Mouse (Mus musculus) hindbrain, embryonic 15.5 days (tissue): ENCODE measurements around the gene Abhd18. TPM values are rescaled to one million over a fixed set of nuclear protein-coding genes. Genes with fewer than 3 reads are reported as not detected.
"Not testable (repeated sequence)": the region's sequence is repeated elsewhere in the genome, so short reads cannot be mapped to it uniquely, and the experiment has no call there.

Experiments used
- ATAC-seq: fragments of 200-750 bp; cut with Nextera tagmentation; 2 replicates; pipeline ENCODE4 v1.8.0; 2017; ENCODE audit warnings: low read depth, moderate number of reproducible peaks, moderate TSS enrichment; ENCODE audit not compliant: low FRiP score
- H3K27ac ChIP-seq: fragments of 300-500 bp; sonication (generic); replicated peaks from 2 replicates; pipeline ENCODE4 v1.5.1; 2015; ENCODE audit warnings: mild to moderate bottlenecking, inconsistent platforms
- H3K27me3 ChIP-seq: fragments of 300-500 bp; sonication (generic); 2 replicates; pipeline ENCODE4 v1.6.1; 2015; ENCODE audit warnings: control low read depth, inconsistent platforms
- H3K36me3 ChIP-seq: fragments of 300-500 bp; sonication (generic); 2 replicates; pipeline ENCODE4 v1.6.1; 2015; ENCODE audit warnings: control low read depth, inconsistent platforms
- H3K4me1 ChIP-seq: fragments of 300-500 bp; sonication (generic); replicated peaks from 2 replicates; pipeline ENCODE4 v1.6.1; 2015; ENCODE audit warnings: control low read depth, inconsistent platforms
- H3K4me2 ChIP-seq: fragments of 300-500 bp; sonication (generic); 2 replicates; pipeline ENCODE4 v1.6.1; 2015; ENCODE audit warnings: moderate library complexity, mild to moderate bottlenecking, inconsistent platforms
- H3K4me3 ChIP-seq: fragments of 300-500 bp; sonication (generic); 2 replicates; pipeline ENCODE4 v1.5.1; 2015; ENCODE audit warnings: mild to moderate bottlenecking, inconsistent platforms
- H3K9ac ChIP-seq: fragments of 300-500 bp; sonication (generic); 2 replicates; pipeline ENCODE4 v1.6.1; 2015; ENCODE audit warnings: inconsistent platforms
- H3K9me3 ChIP-seq: fragments of 300-500 bp; sonication (generic); 2 replicates; pipeline ENCODE4 v1.6.1; 2016; ENCODE audit warnings: control low read depth, inconsistent platforms
- WGBS: fragments of 180-500 bp; shearing (Covaris S2); methylation state at CpG from one replicate; pipeline ENCODE4 v1.1.7; 2015; 5-methylcytosine and 5-hydroxymethylcytosine counted together
- polyA plus RNA-seq: library from polyadenylated mRNA; unstranded; fragments of >200 nt; fragmentation: Nextera tagmentation; extraction: Ambion mirVana; gene quantifications from 2 replicates; pipeline ENCODE4 v1.2.1, GENCODE M21; 2015

Gene Abhd18
- polyA plus RNA-seq, 1 experiment from 2014 or later, result 11.4 TPM

DNA sequence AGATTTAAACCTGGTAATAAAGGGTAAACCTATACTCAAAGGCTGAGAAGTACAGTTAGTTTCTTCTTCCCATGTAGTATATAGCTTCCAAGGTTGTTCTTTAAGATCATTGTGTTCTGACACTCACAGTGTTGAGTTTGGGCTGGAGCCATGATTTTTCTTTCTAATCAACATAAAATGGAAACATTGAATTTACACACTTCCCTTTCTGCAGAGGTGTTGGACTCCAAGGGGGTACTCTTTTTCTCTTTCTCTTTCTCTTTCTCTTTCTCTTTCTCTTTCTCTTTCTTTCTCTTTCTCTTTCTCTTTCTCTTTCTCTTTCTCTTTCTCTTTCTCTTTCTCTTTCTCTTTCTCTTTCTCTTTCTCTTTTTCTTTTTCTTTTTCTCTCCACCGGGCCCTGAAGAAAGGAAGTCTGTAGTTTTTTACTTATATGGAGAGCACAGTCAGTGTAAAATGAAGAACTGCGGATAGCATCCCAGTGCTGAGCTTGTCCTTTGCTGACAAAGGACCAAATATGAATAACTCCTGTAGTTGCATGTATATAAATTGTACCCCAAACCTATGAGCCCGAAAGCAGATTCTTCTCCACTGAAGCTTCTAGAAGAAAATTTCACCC, 6.5 kb downstream of the Abhd18 start:
- H3K27ac ChIP-seq, H3K4me2 ChIP-seq, H3K36me3 ChIP-seq, H3K4me3 ChIP-seq, H3K4me1 ChIP-seq, H3K9me3 ChIP-seq, ATAC-seq, H3K9ac ChIP-seq, H3K27me3 ChIP-seq: not testable (repeated sequence)
- WGBS, result 95% methylated on average over 3 of the region's 3 CpGs

DNA sequence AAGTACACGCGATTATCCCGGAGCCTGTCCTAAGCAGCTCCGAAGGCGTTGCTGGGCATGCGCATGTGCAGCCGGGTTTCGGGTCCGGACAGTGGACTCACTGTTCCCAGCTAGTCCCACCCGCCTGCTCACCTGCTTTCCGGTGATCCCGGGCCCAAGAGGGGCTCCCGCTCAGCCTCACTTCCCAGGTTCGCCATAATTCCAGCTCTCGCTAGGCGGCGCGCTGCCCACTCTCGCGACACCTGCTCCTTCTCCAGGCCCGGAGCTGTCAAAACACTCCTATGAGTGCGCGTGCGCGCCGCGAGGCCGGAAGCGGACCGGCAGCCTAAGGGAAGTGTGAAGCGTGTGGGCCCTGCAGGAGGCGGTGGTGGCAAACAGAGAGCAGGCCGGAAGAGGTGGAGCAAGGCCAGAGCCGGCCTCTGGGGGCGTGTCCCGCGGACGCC, 47.1 kb downstream of the Abhd18 start:
- peak overlapping the region; percentile 73 for H3K4me2 ChIP-seq
- H3K9me3 ChIP-seq, H3K27me3 ChIP-seq, H3K36me3 ChIP-seq: not testable (repeated sequence)
- peaks cover 12% of the 10 kb centered on the region for H3K4me1 ChIP-seq
- peak overlapping the region; percentile 70 for H3K4me3 ChIP-seq
- under 1% methylated on average over 35 of the region's 38 CpGs for WGBS
- peak overlapping the region; percentile 70 for H3K27ac ChIP-seq
- H3K9ac ChIP-seq, result peak overlapping the region; percentile 48
- peak; percentile 100 for ATAC-seq

DNA sequence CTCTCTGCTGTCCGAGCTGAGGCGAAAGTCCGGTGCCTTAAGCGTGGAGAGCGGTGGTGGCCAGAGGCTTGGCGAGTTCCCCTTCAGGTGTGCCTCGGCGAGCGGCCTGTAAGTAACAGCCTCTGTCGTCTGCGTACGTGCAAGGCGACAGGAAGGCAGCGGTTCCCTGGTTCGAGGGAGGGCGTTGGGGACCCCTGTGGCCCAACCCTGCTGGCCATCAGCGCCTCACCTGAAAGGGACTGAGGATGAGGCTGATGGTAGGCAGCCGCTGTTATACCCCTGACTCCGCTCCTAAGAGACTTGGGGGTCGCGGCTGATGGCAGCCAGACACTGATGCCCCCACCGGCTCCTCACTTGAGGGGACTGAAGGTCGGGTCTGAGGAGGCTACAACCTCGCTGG, 47.6 kb downstream of the Abhd18 start:
- peak overlapping the region; percentile 76 for H3K9ac ChIP-seq
- WGBS, result under 1% methylated on average over 21 of the region's 24 CpGs
- H3K27ac ChIP-seq, result peak overlapping the region; percentile 75
- not testable (repeated sequence) for H3K9me3 ChIP-seq, H3K27me3 ChIP-seq, H3K36me3 ChIP-seq, ATAC-seq
- H3K4me3 ChIP-seq, result peak overlapping the region; percentile 70
- H3K4me1 ChIP-seq, result peaks cover 12% of the 10 kb centered on the region
- H3K4me2 ChIP-seq, result peak overlapping the region; percentile 73

DNA sequence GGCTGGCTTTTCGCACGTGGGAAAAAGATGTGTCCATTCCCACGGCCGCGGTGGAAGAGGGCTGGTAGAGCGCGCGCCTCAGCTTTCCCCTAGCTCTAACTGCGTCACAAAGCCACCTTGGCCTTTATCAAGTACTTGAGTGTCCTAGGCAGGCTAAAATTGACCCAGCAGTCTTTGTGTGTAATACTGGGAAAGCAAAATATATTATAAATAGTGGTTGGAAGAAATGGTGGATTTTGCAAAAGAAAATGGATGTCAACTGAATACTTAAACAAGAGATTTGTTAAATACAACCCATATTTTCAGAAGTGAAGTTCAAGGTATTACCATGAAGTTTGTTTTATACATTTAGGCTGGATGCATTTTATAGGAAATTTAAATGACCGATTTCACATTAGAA, 55.7 kb downstream of the Abhd18 start, which contains the start of gene 1700034I23Rik:
Gene 1700034I23Rik (minus strand): TSS at position 101 of the 400 bp plus-strand sequence.
- H3K9ac ChIP-seq, H3K4me3 ChIP-seq, H3K4me1 ChIP-seq, H3K9me3 ChIP-seq, H3K27me3 ChIP-seq, H3K4me2 ChIP-seq, H3K27ac ChIP-seq, ATAC-seq: not testable (repeated sequence)
- WGBS, result 97% methylated on average over 6 of the region's 10 CpGs
- H3K36me3 ChIP-seq, result peaks cover 11% of the 10 kb centered on the region

DNA sequence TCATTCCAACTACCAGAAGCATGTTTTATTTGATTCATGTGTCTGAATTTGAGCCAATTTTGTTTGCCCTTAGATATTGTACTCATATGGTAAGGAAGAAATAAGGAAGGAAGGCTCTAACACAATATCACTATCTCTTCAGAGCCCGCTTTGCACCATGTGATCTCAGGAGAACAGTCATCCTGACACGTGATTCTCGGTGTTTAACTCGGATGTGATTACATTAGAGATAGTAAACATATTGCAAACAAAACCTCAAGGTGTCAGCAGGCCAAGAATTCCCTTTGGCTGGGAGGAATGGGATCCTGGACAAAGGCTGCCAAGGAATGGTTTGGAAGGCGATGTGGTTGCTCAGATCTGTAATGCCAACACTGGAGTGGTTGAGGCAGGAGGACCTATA, 91.4 kb downstream of the Abhd18 start:
- Histone ChIP-seq H3K4me1 (no peaks in the 10 kb centered on the region), H3K9ac (no peak overlapping the region), H3K4me3 (no peak overlapping the region), H3K4me2 (no peak overlapping the region), H3K27ac (no peak overlapping the region), H3K27me3 (no peaks in the 10 kb centered on the region), H3K36me3 (peaks cover 21% of the 10 kb centered on the region), H3K9me3 (no peaks in the 10 kb centered on the region)
- ATAC-seq, result no peak
- 88% methylated on average over 5 of the region's 5 CpGs for WGBS

DNA sequence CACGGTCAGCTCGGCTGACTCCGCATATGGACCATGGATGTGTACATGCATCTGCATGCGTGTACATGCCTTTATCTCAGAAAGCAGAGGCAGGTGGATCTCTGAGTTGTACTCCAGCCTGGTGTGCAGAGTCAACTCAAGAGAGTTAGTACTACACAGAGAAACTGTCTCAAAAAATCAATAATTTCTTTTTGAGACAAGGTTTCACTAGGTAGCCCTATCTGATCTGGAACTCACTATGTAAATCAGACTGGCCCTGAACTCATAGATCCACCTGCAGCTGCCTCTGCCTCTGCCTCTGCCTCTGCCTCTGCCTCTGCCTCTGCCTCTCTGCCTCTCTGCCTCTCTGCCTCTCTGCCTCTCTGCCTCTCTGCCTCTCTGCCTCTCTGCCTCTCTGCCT, 91.8 kb downstream of the Abhd18 start:
- Histone ChIP-seq H3K27ac (no peak overlapping the region), H3K9me3 (no peaks in the 10 kb centered on the region), H3K36me3 (peaks cover 17% of the 10 kb centered on the region), H3K27me3 (no peaks in the 10 kb centered on the region), H3K4me1 (no peaks in the 10 kb centered on the region), H3K9ac (no peak overlapping the region), H3K4me3 (no peak overlapping the region), H3K4me2 (no peak overlapping the region)
- over 99% methylated on average over 4 of the region's 4 CpGs for WGBS
- ATAC-seq, result no peak

DNA sequence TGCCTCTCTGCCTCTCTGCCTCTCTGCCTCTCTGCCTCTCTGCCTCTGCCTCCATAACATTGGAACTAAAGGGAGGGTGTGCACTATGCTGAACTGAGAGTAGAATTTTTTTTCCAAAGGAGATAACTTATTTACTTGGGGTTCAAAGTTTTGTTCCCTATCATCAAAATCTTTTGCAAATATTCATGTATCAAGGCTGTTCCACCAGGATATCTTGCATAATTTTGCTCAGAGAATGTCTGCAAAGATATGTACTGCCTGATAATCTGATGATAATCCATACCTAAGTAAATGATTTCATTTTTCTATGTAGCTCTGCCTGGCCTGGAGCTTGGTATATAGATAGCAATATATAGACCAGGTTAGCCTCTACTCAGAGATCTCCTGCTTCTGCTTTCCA, 92.2 kb downstream of the Abhd18 start:
- Histone ChIP-seq H3K36me3 (peaks cover 12% of the 10 kb centered on the region), H3K9ac (no peak overlapping the region), H3K4me3 (no peak overlapping the region), H3K4me2 (no peak overlapping the region), H3K27me3 (no peaks in the 10 kb centered on the region), H3K9me3 (no peaks in the 10 kb centered on the region), H3K4me1 (no peaks in the 10 kb centered on the region), H3K27ac (no peak overlapping the region)
- no peak for ATAC-seq

DNA sequence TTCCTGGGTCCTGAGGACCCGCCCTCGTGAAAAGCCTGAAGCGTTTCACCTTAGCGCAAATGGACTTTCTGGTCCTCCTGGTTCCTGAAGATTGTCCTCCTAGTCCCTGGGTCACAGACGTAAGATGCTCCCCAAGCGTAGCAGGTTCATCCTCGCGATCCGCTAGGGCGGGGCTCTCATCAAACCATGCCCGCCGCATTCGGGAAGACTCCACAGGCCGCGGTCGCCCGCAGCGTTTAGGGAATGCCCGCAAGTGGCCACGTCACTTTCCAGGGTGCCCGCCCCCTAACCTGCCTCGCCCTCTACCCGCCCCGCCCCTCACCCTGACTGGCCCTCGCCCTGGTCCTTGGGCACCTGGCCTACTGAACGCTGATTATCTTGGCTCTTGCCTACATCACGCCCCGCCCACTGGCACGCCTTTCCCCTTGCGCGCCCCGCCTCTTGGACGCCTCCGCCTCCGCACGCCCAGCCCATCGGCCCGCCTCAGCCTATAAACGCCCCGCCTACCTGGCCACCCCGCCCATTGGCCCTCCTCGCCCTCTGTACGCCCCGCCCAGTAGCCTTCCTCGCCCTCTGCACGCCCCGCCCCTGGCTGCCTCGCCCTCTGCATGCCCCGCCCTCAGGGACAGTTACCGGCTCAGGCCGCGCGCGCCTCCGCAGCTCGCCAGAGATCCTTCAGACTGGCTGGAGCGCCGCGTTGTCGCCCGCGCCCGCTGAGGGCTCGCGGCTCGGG, 102.6 kb downstream of the Abhd18 start, which contains the start of gene Larp1b:
Gene Larp1b (plus strand): TSS at position 659 of the 733 bp plus-strand sequence.
- peak; percentile 97 for ATAC-seq
- H3K27me3 ChIP-seq, result peaks cover 15% of the 10 kb centered on the region
- H3K9ac ChIP-seq, result peak within 1 kb of the TSS; percentile 75

DNA sequence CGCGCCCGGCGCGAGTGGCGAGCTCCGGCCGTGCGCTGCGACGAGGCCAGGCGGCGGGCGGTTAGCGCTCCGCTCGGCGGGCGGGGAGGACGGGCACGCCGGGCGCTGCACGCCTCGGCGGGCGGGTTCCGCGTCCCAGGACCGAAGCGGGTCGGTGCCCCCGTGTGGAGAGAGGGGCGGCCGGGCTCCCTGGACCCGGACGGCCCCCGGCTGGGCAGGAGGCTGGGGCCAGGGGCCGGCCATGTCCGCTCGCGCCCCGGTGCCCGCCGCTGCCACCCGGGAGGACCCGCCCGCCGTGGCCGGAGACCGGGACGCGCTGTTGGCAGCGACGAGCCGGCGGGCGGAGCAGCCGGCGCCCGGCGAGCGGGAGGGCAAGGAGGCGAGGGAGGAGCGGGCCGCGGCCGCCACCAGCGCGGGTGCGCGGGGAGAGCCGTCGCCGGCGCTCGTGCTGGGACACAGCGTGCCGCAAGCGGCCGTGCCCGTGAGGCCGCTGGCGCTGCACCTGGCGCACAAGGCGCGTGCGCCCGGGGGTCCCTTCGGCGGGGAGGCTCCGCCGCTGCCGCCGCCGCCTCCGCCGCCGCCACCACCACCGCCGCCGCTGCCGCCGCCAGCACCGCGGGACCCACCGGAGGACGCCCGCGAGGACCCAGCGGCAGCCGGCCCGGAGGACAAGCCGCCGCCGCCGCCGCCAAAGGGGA, 103.3 kb downstream of the Abhd18 start:
- peaks cover 18% of the 10 kb centered on the region for H3K4me1 ChIP-seq
- H3K36me3 ChIP-seq, result no peaks in the 10 kb centered on the region
- H3K4me2 ChIP-seq, result peak overlapping the region; percentile 96
- H3K27me3 ChIP-seq, result peaks cover 15% of the 10 kb centered on the region
- ATAC-seq, result peak; percentile 20
- H3K9me3 ChIP-seq, result no peaks in the 10 kb centered on the region
- peak overlapping the region; percentile 83 for H3K27ac ChIP-seq
- peak overlapping the region; percentile 75 for H3K9ac ChIP-seq
- WGBS, result under 1% methylated on average over 68 of the region's 118 CpGs
- peak overlapping the region; percentile 82 for H3K4me3 ChIP-seq

More for the DNA sequence above, 102.6 kb downstream of the Abhd18 start, which contains the start of gene Larp1b:
- H3K9me3 ChIP-seq, result no peaks in the 10 kb centered on the region
- peak within 1 kb of the TSS; percentile 96 for H3K4me2 ChIP-seq
- H3K27ac ChIP-seq, result peak within 1 kb of the TSS; percentile 83
- no peaks in the 10 kb centered on the region for H3K36me3 ChIP-seq
- WGBS, result under 1% methylated on average over 66 of the region's 66 CpGs
- H3K4me1 ChIP-seq, result peaks cover 18% of the 10 kb centered on the region
- peak within 1 kb of the TSS; percentile 82 for H3K4me3 ChIP-seq

DNA sequence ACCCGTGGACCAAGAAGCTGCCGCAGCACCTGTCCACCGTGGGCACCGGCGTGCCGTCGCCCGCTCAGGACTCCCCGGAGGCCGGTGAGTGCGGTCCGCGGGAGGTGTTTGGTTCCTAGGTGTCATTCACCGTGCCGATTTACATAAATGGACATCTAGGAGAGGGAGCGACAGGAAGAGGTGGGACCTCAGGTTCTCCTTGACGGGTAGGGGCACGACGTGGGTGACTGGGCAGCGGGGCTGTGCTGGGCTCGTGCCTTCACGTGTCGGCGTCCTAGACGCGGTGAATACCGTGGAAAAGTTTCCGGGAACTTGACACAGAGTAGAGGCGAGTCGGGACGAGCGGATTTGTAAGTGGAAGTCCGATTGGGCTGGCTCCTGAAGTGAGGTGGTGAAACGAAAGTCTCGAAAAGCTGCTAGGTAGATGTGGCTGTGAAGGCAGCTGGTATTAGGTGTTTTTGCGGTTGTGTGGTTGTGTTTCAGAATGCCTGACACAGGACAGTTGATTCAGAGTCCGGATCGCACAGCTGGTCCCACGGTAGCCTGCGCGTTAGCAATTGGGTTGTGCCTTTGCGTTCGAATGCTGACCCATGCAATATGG, 103.9 kb downstream of the Abhd18 start:
- Histone ChIP-seq H3K27me3 (peaks cover 15% of the 10 kb centered on the region), H3K9me3 (no peaks in the 10 kb centered on the region), H3K4me2 (peak overlapping the region; percentile 96), H3K4me3 (peak overlapping the region; percentile 82), H3K36me3 (no peaks in the 10 kb centered on the region), H3K9ac (peak overlapping the region; percentile 75), H3K27ac (peak overlapping the region; percentile 83), H3K4me1 (peaks cover 18% of the 10 kb centered on the region)
- under 1% methylated on average over 43 of the region's 43 CpGs for WGBS
- ATAC-seq, result no peak

DNA sequence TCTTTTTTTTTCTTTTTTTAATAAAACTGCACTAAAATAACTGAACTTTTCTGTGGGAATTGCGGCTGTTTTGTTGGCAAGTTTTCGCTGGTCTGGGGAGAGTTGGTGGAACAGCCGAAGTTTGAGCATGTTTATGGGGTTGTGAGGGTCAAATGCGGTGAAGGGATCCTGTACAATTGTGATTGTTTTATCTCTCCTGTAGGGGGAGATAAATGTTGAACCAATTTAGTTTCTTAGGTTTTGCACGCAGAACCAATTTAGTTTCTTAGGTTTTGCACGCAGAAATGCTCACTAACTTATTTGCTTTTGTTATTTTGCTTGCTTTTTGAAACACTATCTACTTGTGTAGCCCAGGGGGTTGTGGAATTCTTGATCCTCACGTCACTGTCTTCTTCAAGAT, 104.6 kb downstream of the Abhd18 start:
- WGBS, result 11% methylated on average over 7 of the region's 7 CpGs
- Histone ChIP-seq H3K27me3 (peaks cover 15% of the 10 kb centered on the region), H3K9me3 (no peaks in the 10 kb centered on the region), H3K27ac (no peak overlapping the region), H3K4me3 (peak overlapping the region; percentile 82), H3K4me1 (peaks cover 18% of the 10 kb centered on the region), H3K9ac (peak overlapping the region; percentile 75; the same call in 1 of the 2 replicates), H3K36me3 (no peaks in the 10 kb centered on the region), H3K4me2 (peak overlapping the region; percentile 96)
- no peak for ATAC-seq

DNA sequence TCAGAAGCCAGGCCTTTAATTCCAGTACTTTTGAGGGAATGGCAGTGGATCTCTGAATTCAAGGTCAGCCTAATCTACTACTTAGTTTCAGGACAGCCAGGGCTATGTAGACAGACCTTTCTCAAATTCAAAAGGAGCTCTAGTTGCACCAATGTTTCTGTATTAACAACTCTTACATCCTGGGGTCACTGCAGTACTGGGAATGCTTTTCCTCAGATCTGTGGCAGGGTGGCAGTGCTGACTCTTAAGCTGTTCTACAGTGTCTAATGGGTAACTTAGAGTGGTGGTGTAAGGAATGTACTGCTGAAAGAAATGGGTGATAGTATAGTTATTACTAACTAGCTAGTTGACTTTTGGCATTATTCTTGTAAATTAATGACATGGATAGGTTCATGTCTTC, 105.8 kb downstream of the Abhd18 start:
- H3K9me3 ChIP-seq, result no peaks in the 10 kb centered on the region
- H3K27ac ChIP-seq, result no peak overlapping the region
- ATAC-seq, result no peak
- H3K27me3 ChIP-seq, result peaks cover 15% of the 10 kb centered on the region
- H3K4me3 ChIP-seq, result no peak overlapping the region
- H3K4me1 ChIP-seq, result peaks cover 18% of the 10 kb centered on the region
- no peak overlapping the region for H3K4me2 ChIP-seq
- H3K9ac ChIP-seq, result no peak overlapping the region
- H3K36me3 ChIP-seq, result no peaks in the 10 kb centered on the region
